Mouse (Mus musculus) MEL (cell line): ENCODE results near the gene Zfp868. TPM values are rescaled to one million over a fixed set of nuclear protein-coding genes. Genes with fewer than 3 reads are reported as not detected.

Experiments
- DNase-seq: peaks from one replicate; pipeline ENCODE4 v3.0.0; 2011; ENCODE audit warnings: low read depth, low spot score
- H3K27ac ChIP-seq: 2 replicates; pipeline ENCODE4 v1.5.1; 2012; ENCODE audit warnings: low read depth, mild to moderate bottlenecking, control low read depth, low read length, moderate library complexity; ENCODE audit not compliant: control insufficient read depth
- H3K27me3 ChIP-seq, 2 experiments: fragments of 150-350 bp in 1 of 2; sonication (generic) in 1 of 2; 2 replicates each; pipeline ENCODE4 v1.6.1; 2012; ENCODE audit warnings: low read length in 2 of 2, mild to moderate bottlenecking in 2 of 2, improper control_type of control experiment in 1 of 2, moderate library complexity in 1 of 2; ENCODE audit not compliant: insufficient read depth in 2 of 2, control insufficient read depth in 1 of 2
- H3K36me3 ChIP-seq, 2 experiments: 2 replicates each; pipeline ENCODE4 v1.6.1; 2012 to 2014; ENCODE audit warnings: low read length in 2 of 2, improper control_type of control experiment in 1 of 2, inconsistent platforms in 1 of 2, mild to moderate bottlenecking in 1 of 2; ENCODE audit not compliant: insufficient read depth in 2 of 2, control insufficient read depth in 1 of 2
- H3K4me1 ChIP-seq, 2 experiments: fragments of 150-350 bp in 1 of 2; sonication (generic) in 1 of 2; 2 replicates each; pipeline ENCODE4 v1.6.1; 2012; ENCODE audit warnings: low read length in 2 of 2, improper control_type of control experiment in 1 of 2, mild to moderate bottlenecking in 1 of 2; ENCODE audit not compliant: insufficient read depth in 2 of 2, control insufficient read depth in 1 of 2
- H3K4me3 ChIP-seq, 2 experiments: fragments of 150-350 bp in 1 of 2; sonication (generic) in 1 of 2; 2 replicates each; pipeline ENCODE4 v1.5.1; 2012; ENCODE audit warnings: low read depth in 2 of 2, low read length in 2 of 2, mild to moderate bottlenecking in 2 of 2, moderate library complexity in 2 of 2, control low read depth in 1 of 2, improper control_type of control experiment in 1 of 2; ENCODE audit not compliant: control insufficient read depth in 1 of 2, insufficient read depth in 1 of 2
- H3K79me2 ChIP-seq: 2 replicates; pipeline ENCODE4 v1.6.1; 2012; ENCODE audit warnings: mild to moderate bottlenecking, low read length, moderate library complexity; ENCODE audit not compliant: control insufficient read depth, poor library complexity, insufficient read depth
- H3K9ac ChIP-seq: 2 replicates; pipeline ENCODE4 v1.6.1; 2012; ENCODE audit warnings: low read depth, mild to moderate bottlenecking, control low read depth, low read length, moderate library complexity; ENCODE audit not compliant: control insufficient read depth, poor library complexity, severe bottlenecking
- H3K9me3 ChIP-seq: fragments of 150-350 bp; sonication (generic); replicated peaks from 2 replicates; pipeline ENCODE4 v1.6.1; 2012; ENCODE audit warnings: mild to moderate bottlenecking, low read length, improper control_type of control experiment, moderate library complexity; ENCODE audit not compliant: insufficient read depth
- CHD1 ChIP-seq: IDR thresholded peaks from 2 replicates; pipeline ENCODE4 v1.6.1; 2012; ENCODE audit warnings: low read depth, mild to moderate bottlenecking, inconsistent platforms, low read length, improper control_type of control experiment
- CTCF ChIP-seq, 3 experiments: IDR thresholded peaks in 2 of 3; conservative IDR thresholded peaks in 1 of 3; 2 replicates each; pipeline ENCODE4 v1.5.1; 2011 to 2012; ENCODE audit warnings: low read length in 3 of 3, low read depth in 2 of 3, mild to moderate bottlenecking in 2 of 3, improper control_type of control experiment in 1 of 3, inconsistent platforms in 1 of 3, mixed read lengths in 1 of 3, moderate library complexity in 1 of 3; ENCODE audit not compliant: control insufficient read depth in 1 of 3, insufficient read depth in 1 of 3, poor library complexity in 1 of 3, severe bottlenecking in 1 of 3
- E2F4 ChIP-seq: IDR thresholded peaks from 2 replicates; pipeline ENCODE4 v1.6.1; 2011; ENCODE audit warnings: low read depth, low read length, improper control_type of control experiment, borderline replicate concordance
- ELF1 ChIP-seq: IDR thresholded peaks from 2 replicates; pipeline ENCODE4 v1.6.1; 2014; ENCODE audit warnings: low read depth, mild to moderate bottlenecking, inconsistent platforms, low read length, improper control_type of control experiment, moderate library complexity
- ETS1 ChIP-seq: IDR thresholded peaks from 2 replicates; pipeline ENCODE4 v1.6.1; 2012; ENCODE audit warnings: low read depth, mild to moderate bottlenecking, inconsistent platforms, low read length, improper control_type of control experiment, moderate library complexity
- GABPA ChIP-seq: IDR thresholded peaks from 2 replicates; pipeline ENCODE4 v1.6.1; 2012; ENCODE audit warnings: low read depth, mild to moderate bottlenecking, inconsistent platforms, low read length, improper control_type of control experiment, moderate library complexity
- GATA1 ChIP-seq: IDR thresholded peaks from 2 replicates; pipeline ENCODE4 v1.6.1; 2011; ENCODE audit warnings: low read depth, low read length, improper control_type of control experiment
- HCFC1 ChIP-seq: IDR thresholded peaks from 2 replicates; pipeline ENCODE4 v1.6.1; 2012; ENCODE audit warnings: low read depth, mild to moderate bottlenecking, inconsistent platforms, low read length, improper control_type of control experiment, moderate library complexity
- KAT2A ChIP-seq: conservative IDR thresholded peaks from 2 replicates; pipeline ENCODE4 v1.6.1; 2012; ENCODE audit warnings: low read depth, low read length, improper control_type of control experiment, inconsistent platforms
- MAFK ChIP-seq: IDR thresholded peaks from 2 replicates; pipeline ENCODE4 v1.6.1; 2011; ENCODE audit warnings: low read depth, mild to moderate bottlenecking, low read length, improper control_type of control experiment, borderline replicate concordance
- MAX ChIP-seq: IDR thresholded peaks from 2 replicates; pipeline ENCODE4 v1.6.1; 2011; ENCODE audit warnings: low read length, improper control_type of control experiment
- MAZ ChIP-seq: IDR thresholded peaks from 2 replicates; pipeline ENCODE4 v1.6.1; 2012; ENCODE audit warnings: low read depth, mild to moderate bottlenecking, inconsistent platforms, low read length, improper control_type of control experiment
- MEF2A ChIP-seq: IDR thresholded peaks from 2 replicates; pipeline ENCODE4 v1.6.1; 2014; ENCODE audit warnings: low read depth, mild to moderate bottlenecking, inconsistent platforms, low read length, improper control_type of control experiment; ENCODE audit not compliant: poor library complexity, insufficient replicate concordance, severe bottlenecking; ENCODE audit errors: extremely low read depth
- MXI1 ChIP-seq: IDR thresholded peaks from 2 replicates; pipeline ENCODE4 v1.6.1; 2011; ENCODE audit warnings: mild to moderate bottlenecking, low read depth, low read length, improper control_type of control experiment
- MYB ChIP-seq: IDR thresholded peaks from 2 replicates; pipeline ENCODE4 v1.6.1; 2011; ENCODE audit warnings: mild to moderate bottlenecking, low read depth, low read length, improper control_type of control experiment
- MYC ChIP-seq: IDR thresholded peaks from 2 replicates; pipeline ENCODE4 v1.6.1; 2011; ENCODE audit warnings: low read depth, mild to moderate bottlenecking, low read length, improper control_type of control experiment, moderate library complexity
- NELFE ChIP-seq: IDR thresholded peaks from 2 replicates; pipeline ENCODE4 v1.6.1; 2011; ENCODE audit warnings: low read depth, low read length, improper control_type of control experiment
- NRF1 ChIP-seq: IDR thresholded peaks from 2 replicates; pipeline ENCODE4 v1.6.1; 2014; ENCODE audit warnings: low read depth, mild to moderate bottlenecking, inconsistent platforms, low read length, improper control_type of control experiment, moderate library complexity; ENCODE audit not compliant: poor library complexity, insufficient read depth, severe bottlenecking
- POLR2A ChIP-seq, 2 experiments: IDR thresholded peaks; 2 replicates each; pipeline ENCODE4 v1.6.1; 2011 to 2012; ENCODE audit warnings: low read length in 2 of 2, mild to moderate bottlenecking in 2 of 2, control low read depth in 1 of 2, improper control_type of control experiment in 1 of 2, low read depth in 1 of 2, moderate library complexity in 1 of 2; ENCODE audit not compliant: control insufficient read depth in 1 of 2, insufficient read depth in 1 of 2, poor library complexity in 1 of 2
- POLR2AphosphoS2 ChIP-seq: IDR thresholded peaks from 2 replicates; pipeline ENCODE4 v1.6.1; 2011; ENCODE audit warnings: low read length, improper control_type of control experiment
- POLR2AphosphoS5 ChIP-seq: IDR thresholded peaks from 2 replicates; pipeline ENCODE4 v1.6.1; 2012; ENCODE audit warnings: low read depth, borderline replicate concordance, mild to moderate bottlenecking, inconsistent platforms, low read length, moderate library complexity, mixed read lengths
- RAD21 ChIP-seq: IDR thresholded peaks from 2 replicates; pipeline ENCODE4 v1.6.1; 2011; ENCODE audit warnings: mild to moderate bottlenecking, low read depth, low read length, improper control_type of control experiment
- RCOR1 ChIP-seq: IDR thresholded peaks from 2 replicates; pipeline ENCODE4 v1.6.1; 2012; ENCODE audit warnings: low read depth, mild to moderate bottlenecking, inconsistent platforms, low read length, improper control_type of control experiment
- SIN3A ChIP-seq: IDR thresholded peaks from 2 replicates; pipeline ENCODE4 v1.6.1; 2012; ENCODE audit warnings: low read length, improper control_type of control experiment, inconsistent platforms
- SMC3 ChIP-seq: IDR thresholded peaks from 2 replicates; pipeline ENCODE4 v1.6.1; 2011; ENCODE audit warnings: low read depth, low read length, improper control_type of control experiment
- TAL1 ChIP-seq: IDR thresholded peaks from 2 replicates; pipeline ENCODE4 v1.6.1; 2012; ENCODE audit warnings: mild to moderate bottlenecking, inconsistent platforms, low read length, moderate library complexity, mixed read lengths
- TBP ChIP-seq: IDR thresholded peaks from 2 replicates; pipeline ENCODE4 v1.8.0; 2011; ENCODE audit warnings: low read depth, low read length, improper control_type of control experiment
- TCF12 ChIP-seq: IDR thresholded peaks from 2 replicates; pipeline ENCODE4 v1.6.1; 2014; ENCODE audit warnings: low read depth, mild to moderate bottlenecking, inconsistent platforms, low read length, improper control_type of control experiment, moderate library complexity
- UBTF ChIP-seq: IDR thresholded peaks from 2 replicates; pipeline ENCODE4 v1.6.1; 2012; ENCODE audit warnings: low read depth, mild to moderate bottlenecking, inconsistent platforms, low read length, improper control_type of control experiment, moderate library complexity, borderline replicate concordance; ENCODE audit not compliant: insufficient read depth
- USF1 ChIP-seq: IDR thresholded peaks from 2 replicates; pipeline ENCODE4 v1.6.1; 2014; ENCODE audit warnings: low read depth, mild to moderate bottlenecking, inconsistent platforms, low read length, improper control_type of control experiment, moderate library complexity
- USF2 ChIP-seq, 2 experiments: IDR thresholded peaks; 2 replicates each; pipeline ENCODE4 v1.6.1; 2011 to 2012; ENCODE audit warnings: improper control_type of control experiment in 2 of 2, low read length in 2 of 2, borderline replicate concordance in 1 of 2, inconsistent platforms in 1 of 2, low read depth in 1 of 2, mild to moderate bottlenecking in 1 of 2; ENCODE audit not compliant: insufficient read depth in 1 of 2
- ZC3H11A ChIP-seq: IDR thresholded peaks from 2 replicates; pipeline ENCODE4 v1.6.1; 2012; ENCODE audit warnings: low read depth, mild to moderate bottlenecking, inconsistent platforms, low read length, improper control_type of control experiment
- ZKSCAN1 ChIP-seq: IDR thresholded peaks from 2 replicates; pipeline ENCODE4 v1.6.1; 2012; ENCODE audit warnings: low read depth, mild to moderate bottlenecking, inconsistent platforms, low read length, improper control_type of control experiment, moderate library complexity
- ZMIZ1 ChIP-seq: IDR thresholded peaks from 2 replicates; pipeline ENCODE4 v1.6.1; 2012; ENCODE audit warnings: low read depth, mild to moderate bottlenecking, inconsistent platforms, low read length, improper control_type of control experiment, moderate library complexity
- ZNF384 ChIP-seq: IDR thresholded peaks from 2 replicates; pipeline ENCODE4 v1.6.1; 2012; ENCODE audit warnings: low read depth, mild to moderate bottlenecking, inconsistent platforms, low read length, improper control_type of control experiment
- polyA plus RNA-seq, 2 experiments: library from polyadenylated mRNA; stranded (reverse) in 1 of 2; unstranded in 1 of 2; fragments of >175 nt in 1 of 2; fragments of >200 nt in 1 of 2; gene quantifications; 2 replicates each; pipeline versions ENCODE4 v1.2.1 to v1.2.4; 2012; ENCODE audit warnings: low replicate concordance in 2 of 2, low read depth in 1 of 2; ENCODE audit not compliant: insufficient read length in 2 of 2, insufficient read depth in 1 of 2, missing spikeins in 1 of 2
- total RNA-seq: library from RNA; depleted of rRNA; stranded (reverse); fragments of 300-350 nt; gene quantifications from 2 replicates; pipeline ENCODE4 v1.2.3, GENCODE M21; 2012; rRNA removed

Gene Zfp868
- 11.5 and 12.7 TPM in 2 replicates for total RNA-seq
- polyA plus RNA-seq: 10 to 100 TPM in 1 of 2 experiments, not detected in 1; 11.3 TPM

DNA sequence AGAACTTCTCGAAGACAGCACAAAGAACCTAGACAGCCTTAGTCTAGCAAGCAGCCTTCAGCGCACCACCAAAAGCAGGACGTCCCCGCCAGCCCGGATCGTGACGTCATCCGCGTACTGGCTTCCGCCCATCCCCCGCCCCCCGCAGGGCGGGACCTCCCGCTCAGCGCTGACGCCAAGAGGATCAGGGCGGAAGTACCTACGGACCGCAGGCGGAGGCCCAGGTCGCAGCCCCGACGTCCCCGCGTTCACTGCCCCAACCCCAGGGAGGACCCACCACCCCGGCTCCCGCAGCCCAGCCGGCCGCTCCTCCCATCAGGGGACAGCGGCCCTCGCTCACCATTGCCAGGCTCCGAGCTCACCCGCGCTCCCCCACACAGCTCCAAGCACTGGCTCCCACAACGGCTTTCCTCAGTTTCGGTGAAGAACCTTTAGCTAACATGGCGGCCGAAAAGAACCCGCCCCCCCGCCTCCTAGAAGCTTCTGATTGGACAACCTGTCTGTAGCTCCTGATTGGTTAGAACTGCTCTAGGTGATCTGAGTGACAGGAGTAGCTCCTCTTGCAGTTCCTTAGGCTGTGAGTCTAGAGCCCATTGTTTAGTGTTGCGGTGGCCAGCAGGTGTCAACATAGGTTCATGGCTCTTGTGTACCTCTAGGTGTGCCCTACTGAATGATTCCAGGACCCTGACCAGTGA is at the start of gene Zfp868:
Gene Zfp868 (minus strand): TSS at position 454 of the 695 bp plus-strand sequence.
- Histone ChIP-seq H3K36me3 (peaks cover 0 to 8% of the 10 kb centered on the region in 2 experiments; a peak in 2 of 4 replicates), H3K9ac (peak within 1 kb of the TSS; percentile 91), H3K9me3 (no peaks in the 10 kb centered on the region), H3K27ac (peak within 1 kb of the TSS; percentile 86), H3K4me1 (peaks cover 2 to 5% of the 10 kb centered on the region in 2 experiments; a peak in 3 of 4 replicates), H3K27me3 (no peaks in the 10 kb centered on the region), H3K4me3 (peak within 1 kb of the TSS; percentile 80 to 83), H3K79me2 (peaks cover 21% of the 10 kb centered on the region)
- DNase-seq: peak; percentile 98
- TF ChIP-seq E2F4 (0 out of 2 replicates have a peak, but pooled peaks have one; percentile 41), SMC3 (peak; percentile 67), MAFK (no peak), USF1 (no peak), ZMIZ1 (peak; percentile 84; the same call in 1 of the 2 replicates), TAL1 (no peak), RCOR1 (no peak), ETS1 (peak; percentile 71; the same call in 1 of the 2 replicates), ZKSCAN1 (no peak), SIN3A (peak; percentile 87), ELF1 (peak; percentile 97), USF2 (IDR thresholded peaks at IDR 0.05; ENCODE audit: borderline replicate concordance in 1 of 2, insufficient read depth in 1 of 2, low read depth in 1 of 2, low read length in 2 of 2) (no peak), MEF2A (no peak), CTCF (IDR thresholded peaks at IDR 0.05 in 2 of 3, conservative IDR thresholded peaks at IDR 0.05 in 1 of 3; ENCODE audit: control insufficient read depth in 1 of 3, insufficient read depth in 1 of 3, low read depth in 2 of 3, low read length in 3 of 3, poor library complexity in 1 of 3, severe bottlenecking in 1 of 3) (peak; percentile 34 to 78 (median 55)), ZC3H11A (peak; percentile 71), NRF1 (no peak), HCFC1 (peak; percentile 89), GATA1 (no peak), GABPA (no peak), CHD1 (no peak), POLR2A (IDR thresholded peaks at IDR 0.05; ENCODE audit: control insufficient read depth in 1 of 2, insufficient read depth in 1 of 2, low read depth in 1 of 2, low read length in 2 of 2, poor library complexity in 1 of 2) (peak; percentile 85 to 92; a peak in 3 of 4 replicates), MYC (0 out of 2 replicates have a peak, but pooled peaks have one; percentile 25), POLR2AphosphoS5 (no peak), MXI1 (peak; percentile 81), KAT2A (no peak; the same call in 1 of the 2 replicates), MAX (peak; percentile 29; the same call in 1 of the 2 replicates), ZNF384 (no peak), TCF12 (peak; percentile 35), RAD21 (peak; percentile 82), TBP (peak; percentile 53), MYB (no peak), POLR2AphosphoS2 (peak; percentile 83), MAZ (peak; percentile 69; the same call in 1 of the 2 replicates), NELFE (peak; percentile 93), UBTF (no peak)
